Mouse (Mus musculus) bone marrow, adult 2 months (tissue): ENCODE measurements around the gene Ankrd22.

ENCODE experiments used
- CTCF ChIP-seq: fragments of 200-500 bp; IDR thresholded peaks from 2 replicates; pipeline ENCODE4 v1.5.1; 2011; ENCODE audit warnings: low read length, control low read depth; ENCODE audit not compliant: control insufficient read depth, insufficient read depth
- POLR2A ChIP-seq: fragments of 200-500 bp; IDR thresholded peaks from 2 replicates; pipeline ENCODE4 v1.6.1; 2011; ENCODE audit warnings: low read depth, mild to moderate bottlenecking, control low read depth, low read length, borderline replicate concordance; ENCODE audit not compliant: control insufficient read depth

DNA sequence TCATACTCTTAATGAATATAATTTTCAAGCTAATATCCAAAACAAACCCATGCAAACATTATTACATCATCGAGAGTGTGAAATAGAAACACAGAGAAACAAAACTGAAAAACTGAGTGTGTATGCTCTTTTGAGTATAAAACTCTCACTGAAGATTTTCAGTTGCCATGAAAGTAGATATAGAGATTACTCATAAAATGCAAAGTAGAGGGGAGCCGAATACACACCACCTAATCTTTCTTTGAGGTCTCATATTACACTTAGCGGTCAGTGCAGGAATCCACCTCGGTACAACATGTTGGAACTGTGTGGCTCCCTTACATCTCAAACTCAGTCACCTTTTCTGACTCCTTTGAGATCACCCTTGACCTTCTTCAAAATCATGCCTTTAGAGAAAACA is 46.2 kb downstream of the Ankrd22 start:
- TF ChIP-seq POLR2A (no peak), CTCF (no peak)
